Mouse (Mus musculus): ENCODE measurements around the gene Banp. TPM values are rescaled to one million over a fixed set of nuclear protein-coding genes. Genes with fewer than 3 reads are reported as not detected.
A peak's percentile ranks its signal among the peaks of the same experiment; 100 is the strongest.

Banp gene
- total and polyA plus RNA-seq, 2 experiments from 2014 or later: 22.8 to 59.7 TPM

DNA sequence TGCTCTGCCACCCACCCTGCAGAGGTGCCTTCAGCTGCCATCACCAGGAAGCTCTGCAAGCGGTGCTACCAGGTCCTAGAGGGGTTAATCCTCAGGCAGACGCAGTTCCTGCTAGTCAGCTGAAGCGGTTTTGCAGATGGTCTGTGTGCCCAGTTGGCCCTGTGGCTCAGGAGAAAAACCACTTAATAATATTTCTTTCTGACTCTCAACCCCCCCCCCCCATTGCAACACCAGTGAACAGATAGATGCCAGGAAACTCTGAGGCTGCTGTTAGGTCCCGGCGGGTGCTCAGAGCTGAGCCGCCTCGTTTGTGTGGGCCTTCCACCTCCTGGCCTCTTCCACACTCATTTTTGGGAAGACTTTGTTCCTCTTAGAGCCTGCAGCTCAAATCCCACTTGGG is 86.0 kb downstream of the Banp start:
- no peaks in the 10 kb centered on the region for H3K9me3 ChIP-seq (ENCODE audit: low read length)
- DNase-seq (ENCODE audit: low spot score): no peak
- H3K36me3 ChIP-seq (ENCODE audit: insufficient read depth, low read length): no peaks in the 10 kb centered on the region
- WGBS: 69% methylated on average over 7 of the region's 7 CpGs
- TF ChIP-seq CTCF (IDR thresholded peaks at IDR 0.05; ENCODE audit: low read depth): no peak
- H3K4me3 ChIP-seq (ENCODE audit: low read length): no peak overlapping the region
- H3K4me2 ChIP-seq (ENCODE audit: low read depth, low read length): no peak overlapping the region
- H3K9ac ChIP-seq (replicated peaks; ENCODE audit: low read length): no peak overlapping the region
- no peak overlapping the region for H3K27ac ChIP-seq
- no peaks in the 10 kb centered on the region for H3K27me3 ChIP-seq (ENCODE audit: insufficient read depth, low read length)
- peaks cover 8% of the 10 kb centered on the region for H3K4me1 ChIP-seq (ENCODE audit: insufficient read depth, low read length)
- ATAC-seq: no peak

DNA sequence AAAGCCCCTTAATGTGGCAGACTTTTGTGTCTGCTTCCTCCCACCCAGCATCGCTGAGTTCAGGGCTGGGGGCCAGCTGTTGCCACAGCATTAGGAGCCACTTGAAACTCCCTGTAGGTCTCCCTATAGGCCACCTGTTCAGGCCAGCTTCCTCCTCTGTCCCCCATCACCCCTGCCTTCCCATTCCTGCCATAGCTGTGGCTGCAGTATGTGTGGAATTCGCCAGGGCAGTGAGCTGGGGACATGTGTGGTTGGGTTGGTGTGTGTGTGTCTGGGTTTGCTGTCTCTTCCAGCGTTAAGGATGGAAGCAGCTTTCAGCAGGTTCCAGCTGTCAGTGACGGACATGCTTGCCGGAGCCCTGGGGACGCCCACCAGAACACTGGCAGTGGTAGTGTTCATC is 86.8 kb downstream of the Banp start:
- Histone ChIP-seq H3K4me3 (ENCODE audit: low read length) (no peak overlapping the region), H3K27me3 (ENCODE audit: insufficient read depth, low read length) (no peaks in the 10 kb centered on the region), H3K9ac (replicated peaks; ENCODE audit: low read length) (no peak overlapping the region), H3K4me2 (ENCODE audit: low read depth, low read length) (no peak overlapping the region), H3K27ac (no peak overlapping the region), H3K4me1 (ENCODE audit: insufficient read depth, low read length) (peaks cover 8% of the 10 kb centered on the region; the same call in 1 of the 2 replicates), H3K9me3 (ENCODE audit: low read length) (no peaks in the 10 kb centered on the region), H3K36me3 (ENCODE audit: insufficient read depth, low read length) (no peaks in the 10 kb centered on the region)
- WGBS: 74% methylated on average over 6 of the region's 6 CpGs
- no peak for TF ChIP-seq CTCF (IDR thresholded peaks at IDR 0.05; ENCODE audit: low read depth)
- DNase-seq (ENCODE audit: low spot score): no peak
- ATAC-seq: no peak

DNA sequence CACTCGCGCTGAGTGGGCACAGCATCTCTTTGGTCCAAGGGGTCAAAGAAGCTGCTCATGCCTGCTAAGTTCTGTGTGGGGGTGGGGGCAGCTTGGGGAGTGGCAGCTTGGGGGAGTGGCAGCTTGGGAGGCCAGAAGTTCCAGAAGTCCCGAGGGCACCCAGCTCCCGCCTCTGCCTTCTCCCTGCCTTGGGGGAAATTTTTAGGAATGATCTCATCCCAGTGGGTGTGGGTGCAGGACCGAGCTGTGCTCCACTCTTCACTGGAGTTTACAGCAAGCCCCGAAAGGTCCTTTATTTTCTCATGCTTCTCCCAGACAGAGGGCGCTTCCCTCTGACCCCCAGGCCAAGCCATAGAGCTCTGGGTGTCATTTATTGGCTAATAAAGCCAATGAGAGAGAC is 87.7 kb downstream of the Banp start:
- Histone ChIP-seq H3K4me3 (ENCODE audit: low read length) (no peak overlapping the region), H3K4me1 (ENCODE audit: insufficient read depth, low read length) (peaks cover 4% of the 10 kb centered on the region; the same call in 1 of the 2 replicates), H3K27me3 (ENCODE audit: insufficient read depth, low read length) (no peaks in the 10 kb centered on the region), H3K27ac (no peak overlapping the region), H3K36me3 (ENCODE audit: insufficient read depth, low read length) (no peaks in the 10 kb centered on the region), H3K4me2 (ENCODE audit: low read depth, low read length) (no peak overlapping the region), H3K9ac (replicated peaks; ENCODE audit: low read length) (no peak overlapping the region), H3K9me3 (ENCODE audit: low read length) (no peaks in the 10 kb centered on the region)
- no peak for TF ChIP-seq CTCF (IDR thresholded peaks at IDR 0.05; ENCODE audit: low read depth)
- ATAC-seq (no peak), DNase-seq (ENCODE audit: low spot score) (no peak)
- 82% methylated on average over 7 of the region's 7 CpGs for whole genome bisulfite sequencing

DNA sequence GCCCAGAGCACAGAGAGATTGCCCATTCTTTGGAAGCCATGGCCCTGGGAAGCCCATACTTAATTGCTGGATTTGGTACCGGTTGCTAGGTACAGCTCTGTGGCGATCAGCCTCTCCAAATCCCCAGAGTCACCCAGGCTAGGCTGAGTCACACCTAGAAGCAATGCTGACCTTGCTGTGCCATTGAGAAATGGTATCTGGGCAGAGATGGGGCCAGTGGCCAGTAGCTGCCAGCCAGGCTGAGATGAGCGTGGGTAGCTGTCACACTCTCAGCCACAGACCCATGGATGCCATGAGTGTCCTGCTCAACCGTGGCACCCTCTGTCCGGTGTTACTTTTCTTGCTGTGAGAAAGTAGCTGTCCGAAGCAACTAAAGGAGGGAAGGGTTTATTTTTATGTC is 88.5 kb downstream of the Banp start:
- no peak overlapping the region for H3K27ac ChIP-seq
- DNase-seq (ENCODE audit: low spot score) (no peak), ATAC-seq (no peak)
- H3K27me3 ChIP-seq (ENCODE audit: insufficient read depth, low read length): no peaks in the 10 kb centered on the region
- no peak overlapping the region for H3K4me2 ChIP-seq (ENCODE audit: low read depth, low read length)
- TF ChIP-seq CTCF (IDR thresholded peaks at IDR 0.05; ENCODE audit: low read depth): no peak
- WGBS: 90% methylated on average over 6 of the region's 6 CpGs
- no peak overlapping the region for H3K4me3 ChIP-seq (ENCODE audit: low read length)
- no peaks in the 10 kb centered on the region for H3K9me3 ChIP-seq (ENCODE audit: low read length)
- no peaks in the 10 kb centered on the region for H3K4me1 ChIP-seq (ENCODE audit: insufficient read depth, low read length)
- no peak overlapping the region for H3K9ac ChIP-seq (replicated peaks; ENCODE audit: low read length)
- H3K36me3 ChIP-seq (ENCODE audit: insufficient read depth, low read length): no peaks in the 10 kb centered on the region

DNA sequence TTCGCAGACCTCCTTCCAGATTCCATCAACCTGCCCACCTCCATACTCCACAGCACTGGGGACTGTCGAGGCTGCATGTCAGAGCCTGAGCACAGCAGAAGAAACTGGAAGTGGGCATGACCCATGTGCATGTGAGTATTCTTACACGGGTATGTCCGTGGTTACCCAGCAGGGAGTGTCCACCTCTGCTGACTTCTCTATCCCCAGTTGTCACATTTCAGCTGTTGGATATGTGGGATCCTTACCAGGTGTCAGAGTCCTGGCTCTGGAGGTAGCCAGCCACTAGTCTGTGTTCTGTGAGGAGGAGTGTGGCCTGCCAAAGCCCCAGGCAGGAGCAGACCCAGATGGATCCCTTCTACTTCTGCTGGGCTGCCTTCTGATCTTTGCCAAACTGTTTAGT is 89.9 kb downstream of the Banp start:
- H3K4me1 ChIP-seq (ENCODE audit: insufficient read depth, low read length): no peaks in the 10 kb centered on the region
- 70% methylated on average over 4 of the region's 4 CpGs for WGBS
- no peak for TF ChIP-seq CTCF (IDR thresholded peaks at IDR 0.05; ENCODE audit: low read depth)
- DNase-seq (ENCODE audit: low spot score) (no peak), ATAC-seq (no peak; the same call in 1 of the 2 replicates)
- H3K9ac ChIP-seq (replicated peaks; ENCODE audit: low read length): no peak overlapping the region
- H3K4me2 ChIP-seq (ENCODE audit: low read depth, low read length): no peak overlapping the region
- no peaks in the 10 kb centered on the region for H3K36me3 ChIP-seq (ENCODE audit: insufficient read depth, low read length)
- H3K27me3 ChIP-seq (ENCODE audit: insufficient read depth, low read length): no peaks in the 10 kb centered on the region
- H3K4me3 ChIP-seq (ENCODE audit: low read length): no peak overlapping the region
- no peak overlapping the region for H3K27ac ChIP-seq
- H3K9me3 ChIP-seq (ENCODE audit: low read length): no peaks in the 10 kb centered on the region

DNA sequence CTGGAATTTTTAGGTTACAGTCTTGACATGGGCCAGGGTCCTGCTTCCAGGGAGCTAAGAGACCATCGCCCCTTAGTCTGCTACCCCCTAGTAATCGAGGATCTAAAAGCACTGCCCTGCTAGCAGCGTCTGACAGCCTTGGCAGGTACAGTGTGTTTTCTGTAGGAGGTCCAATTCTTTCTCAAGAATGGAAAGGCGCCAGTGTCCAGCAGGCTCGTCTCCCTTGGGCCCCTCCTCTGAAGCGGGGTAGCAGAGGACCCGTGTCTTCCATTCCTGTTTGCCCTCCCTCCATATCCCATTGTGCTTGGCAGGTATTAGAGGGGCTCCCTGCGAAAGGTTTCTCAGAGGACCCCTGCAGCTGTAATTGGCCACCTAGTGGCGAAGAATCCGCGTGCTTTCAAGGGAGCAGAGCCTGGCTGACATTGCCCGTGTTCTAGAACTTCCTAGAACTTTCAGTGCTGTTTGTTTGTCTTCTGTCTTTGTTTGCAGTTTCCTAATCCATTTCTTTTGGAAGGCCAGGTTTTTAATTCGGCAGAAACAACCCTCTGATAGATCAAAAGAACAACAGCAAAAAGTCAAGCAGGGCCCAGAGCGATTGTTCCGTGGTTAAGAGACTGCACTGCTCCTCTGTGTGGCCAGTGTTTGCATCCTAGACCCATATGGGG is 97.8 kb downstream of the Banp start:
- no peaks in the 10 kb centered on the region for H3K36me3 ChIP-seq (ENCODE audit: insufficient read depth, low read length)
- no peaks in the 10 kb centered on the region for H3K4me1 ChIP-seq (ENCODE audit: insufficient read depth, low read length)
- no peak overlapping the region for H3K4me3 ChIP-seq (ENCODE audit: low read length)
- H3K9me3 ChIP-seq (ENCODE audit: low read length): no peaks in the 10 kb centered on the region
- H3K9ac ChIP-seq (replicated peaks; ENCODE audit: low read length): no peak overlapping the region
- no peak overlapping the region for H3K4me2 ChIP-seq (ENCODE audit: low read depth, low read length)
- 56% methylated on average over 15 of the region's 15 CpGs for WGBS
- ATAC-seq: no peak
- peak; percentile 49 for DNase-seq (ENCODE audit: low spot score)
- H3K27ac ChIP-seq: no peak overlapping the region
- no peaks in the 10 kb centered on the region for H3K27me3 ChIP-seq (ENCODE audit: insufficient read depth, low read length)
- peak; percentile 70 for TF ChIP-seq CTCF (IDR thresholded peaks at IDR 0.05; ENCODE audit: low read depth)

DNA sequence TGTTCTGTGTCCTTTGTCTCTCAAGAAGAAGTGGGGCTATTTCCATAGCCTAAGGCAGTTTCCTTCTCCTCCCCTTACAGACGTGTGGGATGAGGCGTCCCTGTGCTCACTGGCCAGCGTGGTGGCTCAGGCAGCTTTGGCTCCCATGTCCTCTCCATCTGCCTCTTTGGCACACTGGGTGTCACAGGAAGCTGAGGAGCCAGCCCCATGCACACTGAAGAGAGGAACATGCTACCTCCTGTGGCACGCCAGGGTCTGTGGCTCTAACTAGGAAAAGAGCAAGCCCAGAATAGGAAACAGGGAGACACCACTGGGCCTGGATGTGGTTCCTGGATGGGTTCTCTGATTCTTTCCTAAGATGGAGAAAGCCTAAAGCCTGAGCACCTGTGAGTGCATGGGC is 99.7 kb downstream of the Banp start:
- no peaks in the 10 kb centered on the region for H3K27me3 ChIP-seq (ENCODE audit: insufficient read depth, low read length)
- no peak overlapping the region for H3K4me2 ChIP-seq (ENCODE audit: low read depth, low read length)
- H3K9ac ChIP-seq (replicated peaks; ENCODE audit: low read length): no peak overlapping the region
- no peak for TF ChIP-seq CTCF (IDR thresholded peaks at IDR 0.05; ENCODE audit: low read depth)
- 78% methylated on average over 4 of the region's 4 CpGs for WGBS
- no peak overlapping the region for H3K27ac ChIP-seq
- no peaks in the 10 kb centered on the region for H3K4me1 ChIP-seq (ENCODE audit: insufficient read depth, low read length)
- H3K36me3 ChIP-seq (ENCODE audit: insufficient read depth, low read length): no peaks in the 10 kb centered on the region
- DNase-seq (ENCODE audit: low spot score) (no peak), ATAC-seq (no peak)
- H3K9me3 ChIP-seq (ENCODE audit: low read length): no peaks in the 10 kb centered on the region
- no peak overlapping the region for H3K4me3 ChIP-seq (ENCODE audit: low read length)
